Mouse (Mus musculus): ENCODE measurements around the gene Doc2b.

The Doc2b gene

DNA sequence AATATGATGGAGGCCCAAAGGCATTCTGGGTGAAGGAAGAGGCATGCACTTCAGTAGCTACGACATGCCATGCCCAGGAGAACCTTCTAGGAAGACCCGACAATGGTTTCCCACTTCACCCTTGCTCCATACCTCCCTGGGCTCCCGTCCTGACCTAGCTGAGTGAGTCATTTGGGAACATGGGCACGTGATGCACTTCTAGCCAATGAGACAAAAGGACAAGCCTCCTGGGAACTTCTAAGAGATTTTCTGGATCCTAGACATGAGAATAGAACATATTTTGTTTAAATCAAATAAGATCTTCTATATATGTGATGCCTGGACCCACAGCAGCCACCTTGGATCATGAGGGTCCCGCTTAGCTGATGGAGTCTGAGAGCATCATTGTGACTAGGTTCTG lies 3.3 kb downstream of the Doc2b start:
- no peak for DNase-seq

DNA sequence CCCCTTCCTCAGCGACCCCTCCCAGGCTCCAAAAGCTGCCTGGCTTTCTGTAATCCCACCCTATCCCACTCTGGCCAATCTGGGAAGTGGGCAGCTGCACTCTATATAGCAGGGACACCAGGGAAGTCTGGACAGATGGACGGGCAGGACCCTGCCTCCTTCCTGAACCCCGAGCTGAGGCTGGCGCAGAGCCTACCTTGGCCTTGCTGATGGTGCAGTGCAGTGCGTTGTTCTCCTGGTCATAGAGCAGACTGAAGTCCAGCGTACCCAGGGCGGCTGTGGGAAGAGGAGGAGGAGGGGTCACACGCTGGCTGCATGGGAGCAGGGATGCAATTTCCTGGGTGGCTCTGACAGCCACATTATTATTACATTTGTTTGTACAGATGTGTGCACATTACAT lies 10.0 kb downstream of the Doc2b start:
- DNase-seq, result peak; percentile 35

GRCm38 (mm10) chr11:75783799-75784198 lies 12.1 kb downstream of the Doc2b start:
- DNase-seq, result no peak

DNA sequence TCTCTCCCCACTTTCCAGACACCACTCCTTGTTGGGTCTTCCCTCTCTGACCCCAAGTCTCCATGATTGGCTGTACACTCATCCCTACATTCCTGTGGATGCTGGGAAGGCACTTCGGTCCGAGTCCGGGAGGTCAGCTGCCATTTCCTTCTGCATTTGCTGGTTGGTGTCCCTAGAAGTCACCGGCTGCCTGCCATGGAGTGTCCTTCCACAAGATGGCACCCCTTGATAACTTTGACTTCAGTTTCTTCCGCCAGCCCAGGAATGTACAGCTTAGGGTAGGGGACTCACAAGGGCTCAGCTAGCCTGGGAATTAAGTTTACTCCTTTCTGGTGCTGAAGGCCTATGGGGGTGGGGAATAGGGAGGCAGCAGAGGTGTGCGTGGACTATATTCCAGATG lies 13.9 kb downstream of the Doc2b start:
- DNase-seq, result peak; percentile 77

DNA sequence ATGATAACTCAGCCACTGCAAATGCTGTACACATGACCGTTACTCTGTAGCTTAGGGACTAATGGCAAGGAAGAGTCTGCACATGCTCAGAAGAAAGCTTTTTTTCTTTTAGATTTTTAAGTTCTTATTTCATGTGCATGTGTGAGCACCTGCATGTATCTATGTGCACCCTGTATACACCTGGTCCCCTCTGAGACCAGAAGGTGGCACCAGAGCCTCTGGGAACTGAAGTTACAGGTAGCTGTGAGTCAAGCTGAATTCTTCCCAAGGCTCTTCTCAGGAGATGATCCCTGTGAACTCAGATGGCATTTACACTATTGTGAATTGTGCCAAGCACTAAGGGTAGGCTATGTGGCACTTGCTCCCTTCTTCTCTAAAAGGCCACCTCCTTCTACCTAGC lies 19.9 kb downstream of the Doc2b start:
- no peak for DNase-seq

- DNase-seq, result no peak
These were observed 23.3 kb downstream of the Doc2b start for GRCm38 (mm10) chr11:75772562-75772961.

DNA sequence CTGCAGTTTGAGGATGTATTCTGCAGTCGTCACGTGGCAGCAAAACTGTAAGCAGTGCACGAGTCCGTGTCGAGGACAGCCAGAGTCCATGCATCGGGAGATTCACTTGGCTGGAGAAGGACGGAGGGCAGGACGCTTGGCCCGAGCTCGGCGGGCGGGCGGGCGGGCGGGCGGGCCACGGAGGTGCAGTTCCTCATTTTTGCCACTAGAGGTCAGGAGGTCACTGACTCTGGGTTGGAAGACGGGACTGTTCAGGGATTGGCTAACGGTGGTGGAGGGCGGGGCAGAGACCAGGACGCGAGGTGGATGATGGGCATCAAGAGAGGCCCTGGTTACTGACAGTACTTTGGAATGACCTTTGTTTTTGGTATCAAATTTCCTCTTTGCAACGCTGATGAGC lies 26.6 kb downstream of the Doc2b start:
- peak; percentile 92 for DNase-seq

DNA sequence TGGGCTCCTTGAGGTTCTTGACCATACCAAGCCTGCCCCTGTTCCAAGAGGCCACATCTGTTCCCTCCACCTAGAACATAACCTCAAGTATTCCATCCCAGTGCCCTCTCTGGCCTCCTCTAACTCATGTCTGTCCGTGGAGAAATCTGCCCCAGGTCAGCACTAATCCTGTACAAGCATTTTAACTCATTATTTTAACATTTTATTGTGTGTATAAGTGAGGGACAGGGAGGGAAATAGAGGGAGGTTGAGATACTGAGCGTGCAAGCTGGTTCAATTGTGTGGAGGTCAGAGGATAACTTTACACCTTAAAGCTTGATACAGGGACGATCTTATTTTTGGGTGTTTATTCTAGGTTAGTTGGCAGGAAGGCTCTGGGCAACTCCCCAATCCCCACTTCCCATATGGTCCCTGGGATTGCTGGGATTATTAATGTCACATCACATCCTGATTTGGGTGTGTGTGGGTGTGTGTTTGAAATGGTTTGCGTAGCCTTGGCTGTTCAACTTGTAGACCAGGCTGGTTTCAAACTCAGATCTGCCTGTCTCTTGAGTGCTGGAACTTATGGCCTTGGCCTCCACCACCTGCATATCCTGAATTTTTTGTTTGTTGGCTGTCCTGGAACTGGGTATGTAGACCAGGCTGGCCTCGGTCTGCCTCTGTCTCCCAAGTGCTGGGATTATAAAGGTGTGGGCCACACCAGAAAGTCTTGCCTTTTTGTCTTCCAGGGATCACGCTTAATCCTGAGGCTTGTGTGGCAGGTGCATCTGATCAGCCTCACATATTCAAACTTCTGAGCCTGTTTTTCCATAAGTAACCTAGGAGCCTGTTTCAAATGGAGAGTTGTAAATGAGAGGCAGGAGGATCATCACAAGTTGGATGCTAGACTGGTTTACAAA lies 27.5 kb downstream of the Doc2b start:
- DNase-seq, result no peak

DNA sequence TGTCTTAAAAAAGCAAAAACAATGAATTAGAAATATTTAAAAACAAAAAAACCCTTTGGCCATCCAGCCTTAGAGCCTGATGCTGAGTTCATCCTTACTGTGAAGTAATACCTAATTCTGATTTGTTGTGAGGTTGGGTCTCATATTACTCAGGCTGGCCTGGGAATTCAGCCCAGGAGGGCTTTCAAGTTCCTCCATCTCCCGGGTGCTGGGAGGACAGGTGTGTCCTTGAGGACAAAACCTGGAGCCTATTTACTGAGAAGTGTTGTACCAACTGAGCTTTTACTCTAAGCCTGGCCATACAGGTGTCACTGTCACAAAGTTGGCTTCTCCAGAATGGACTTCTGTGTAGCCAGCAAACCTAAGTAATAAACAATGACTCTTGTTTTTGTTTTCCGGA lies 28.8 kb downstream of the Doc2b start:
- no peak for DNase-seq

DNA sequence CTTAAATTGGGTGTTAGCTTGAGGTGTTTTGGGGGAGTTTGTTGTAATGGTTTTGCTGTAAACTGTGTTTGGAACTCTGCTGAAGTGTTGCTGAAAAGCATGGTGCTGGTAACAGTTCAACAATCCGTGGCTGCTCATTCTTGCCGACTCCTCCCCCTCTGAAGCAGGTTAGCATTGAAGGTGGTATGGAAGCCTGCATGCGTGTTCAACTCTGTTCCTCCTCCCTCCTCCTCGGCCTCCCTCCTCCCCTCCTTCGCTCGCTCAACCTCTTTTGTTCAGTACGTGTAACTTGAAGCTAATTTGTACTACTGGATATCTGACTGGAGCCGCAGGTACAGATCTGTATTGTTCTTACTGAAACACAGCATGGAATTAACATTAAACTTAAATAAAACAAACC lies 30.7 kb downstream of the Doc2b start:
- DNase-seq, result no peak

GRCm38 (mm10) chr11:75764521-75765023 lies 31.3 kb downstream of the Doc2b start:
- DNase-seq, result no peak

- no peak for DNase-seq
These were observed 33.1 kb downstream of the Doc2b start for GRCm38 (mm10) chr11:75762708-75763107.

DNA sequence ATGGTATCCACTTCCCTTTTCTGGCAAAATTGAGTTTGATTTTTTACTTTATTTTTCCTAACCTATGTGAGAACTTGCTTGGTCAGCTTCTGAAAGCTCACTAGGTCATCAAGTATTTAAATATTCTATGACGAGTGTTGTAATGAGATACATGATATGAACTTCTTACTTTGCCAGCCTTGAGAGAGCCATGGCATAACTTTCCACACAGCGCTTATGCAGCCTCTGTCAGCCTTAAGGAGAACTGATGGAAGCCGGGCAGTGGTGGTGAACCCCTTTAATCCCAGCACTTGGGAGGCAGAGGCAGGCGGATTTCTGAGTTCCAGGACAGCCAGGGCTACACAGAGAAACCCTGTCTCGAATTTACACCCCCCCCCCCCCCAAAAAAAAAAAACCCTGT lies 35.1 kb downstream of the Doc2b start:
- DNase-seq, result no peak

GRCm38 (mm10) chr11:75758553-75758952 lies 37.3 kb downstream of the Doc2b start:
- no peak for DNase-seq

DNA sequence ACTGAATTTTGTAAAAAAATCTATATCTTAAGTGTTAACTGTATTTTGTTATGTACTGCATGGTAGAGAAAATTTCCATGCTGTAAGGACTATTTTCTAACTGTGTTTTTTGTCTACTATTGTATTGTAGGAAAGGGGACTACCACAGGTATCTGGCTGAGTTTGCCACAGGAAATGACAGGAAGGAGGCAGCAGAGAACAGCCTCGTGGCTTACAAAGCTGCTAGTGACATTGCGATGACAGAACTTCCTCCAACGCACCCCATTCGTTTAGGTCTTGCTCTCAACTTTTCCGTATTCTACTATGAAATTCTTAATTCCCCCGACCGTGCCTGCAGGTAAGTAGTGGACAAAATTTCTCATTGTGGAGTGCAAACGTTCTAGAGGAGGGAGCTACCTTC lies 39.2 kb downstream of the Doc2b start:
- no peak for DNase-seq

- no peak for DNase-seq
These were observed 44.8 kb downstream of the Doc2b start for GRCm38 (mm10) chr11:75751082-75751481.

DNA sequence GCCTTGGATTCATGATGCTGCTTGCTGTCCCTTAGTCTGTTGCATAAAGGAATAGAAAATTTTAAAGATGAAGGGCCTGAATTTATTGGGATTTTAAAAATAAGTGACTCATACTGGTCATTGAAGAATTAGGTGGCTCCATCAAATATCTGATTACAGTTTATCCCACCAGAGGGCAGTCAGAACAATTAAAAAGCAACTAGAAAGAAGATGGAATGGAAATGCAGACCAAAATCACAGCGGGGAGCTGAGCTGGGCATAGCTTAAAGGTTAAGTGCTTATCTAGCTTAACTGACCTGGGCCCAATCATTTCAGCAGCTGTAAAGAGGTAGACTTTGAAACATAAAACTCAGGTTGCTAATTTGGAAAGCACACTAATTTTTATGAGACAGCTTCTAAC lies 45.3 kb downstream of the Doc2b start:
- no peak for DNase-seq

GRCm38 (mm10) chr11:75744761-75745160 lies 51.1 kb downstream of the Doc2b start:
- no peak for DNase-seq

GRCm38 (mm10) chr11:75741615-75742014 lies 54.2 kb downstream of the Doc2b start:
- DNase-seq, result no peak

DNA sequence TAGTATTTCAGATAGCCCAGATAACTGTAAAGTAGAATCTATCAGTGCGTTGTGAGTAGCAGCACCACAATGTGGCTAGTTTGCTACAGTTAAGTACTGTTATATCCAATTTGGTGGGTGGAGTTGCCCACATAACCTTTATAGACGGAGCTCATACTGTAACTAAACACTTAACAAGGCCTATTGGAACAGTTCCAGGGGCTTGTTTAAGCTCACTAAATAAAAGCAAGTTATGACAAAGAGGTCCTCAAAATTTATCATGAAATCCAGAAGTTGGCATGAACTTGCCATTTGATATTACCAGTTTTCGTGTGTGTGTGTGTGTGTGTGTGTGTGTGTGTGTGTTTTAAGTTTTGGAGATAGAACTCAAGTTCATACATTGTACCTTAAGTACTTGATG lies 55.6 kb downstream of the Doc2b start:
- no peak for DNase-seq

DNA sequence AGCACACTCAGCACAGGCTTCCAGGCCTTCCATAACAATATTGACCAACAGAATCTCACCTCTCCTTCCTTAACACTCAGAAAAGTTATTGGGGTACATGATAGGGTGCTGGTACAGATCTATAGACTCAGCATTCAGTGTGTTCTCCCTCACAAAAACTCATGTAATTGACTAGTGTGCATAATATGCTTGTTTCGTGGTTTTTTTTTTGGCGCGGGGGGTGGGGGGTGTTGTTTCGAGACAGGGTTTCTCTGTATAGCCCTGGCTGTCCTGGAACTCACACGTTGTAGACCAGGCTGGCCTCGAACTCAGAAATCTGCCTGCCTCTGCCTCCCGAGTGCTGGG lies 57.4 kb downstream of the Doc2b start:
- DNase-seq, result no peak

GRCm38 (mm10) chr11:75737806-75738476 lies 57.9 kb downstream of the Doc2b start:
- peak; percentile 26 for DNase-seq

GRCm38 (mm10) chr11:75736978-75737377 lies 58.9 kb downstream of the Doc2b start:
- DNase-seq, result no peak
